Comparison of ENCODE assay signal across 8 mouse cellular contexts in the genomic region with DNA sequence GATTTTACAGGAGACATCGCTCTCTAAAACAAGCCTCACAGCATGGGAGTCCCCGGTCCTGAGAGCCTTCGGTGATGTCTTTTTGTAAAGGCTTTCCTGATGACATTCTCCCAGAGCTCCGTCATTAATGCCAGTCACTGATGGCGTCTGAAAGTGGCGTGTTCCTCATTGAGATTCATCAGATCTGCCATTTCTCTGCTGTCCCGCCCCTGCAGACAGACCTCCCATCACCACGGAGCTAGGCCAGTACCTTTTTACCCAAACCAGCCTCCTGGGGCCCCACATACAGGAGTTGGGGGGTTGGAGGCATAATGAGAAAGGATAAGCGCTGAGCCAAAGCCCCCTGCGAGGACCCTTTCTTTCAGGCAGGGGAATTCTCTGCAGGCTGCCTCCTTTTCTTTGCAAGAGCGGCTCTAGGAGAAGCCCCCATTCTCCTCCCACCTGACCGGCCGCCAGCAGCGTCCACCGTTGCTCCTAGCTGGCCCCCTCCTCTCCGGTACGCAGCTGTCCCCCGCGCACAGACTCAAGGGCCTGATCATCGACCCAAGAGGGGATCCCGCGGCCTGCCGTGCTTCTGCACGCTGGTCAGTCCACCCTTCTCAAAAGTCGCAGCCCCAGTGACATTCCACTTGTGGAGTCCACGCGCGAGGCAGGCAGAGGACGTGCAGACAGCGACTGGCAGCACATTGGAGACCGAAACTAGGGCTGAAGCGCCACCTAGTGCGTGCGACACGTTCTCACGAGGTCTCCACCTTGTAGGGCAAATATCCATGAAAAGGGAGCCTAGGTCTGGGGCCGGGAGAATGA. TPM values are rescaled to one million over a fixed set of nuclear protein-coding genes. Genes with fewer than 3 reads are reported as not detected.
DNase-seq lines count a peak whose midpoint lies in the region; ATAC-seq lines count a peak whose summit lies in the region.

No protein-coding gene starts in this region.

- H3K36me3 ChIP-seq in heart, embryonic 10.5 days: no peaks in the 10 kb centered on the region
- no peaks in the 10 kb centered on the region for H3K36me3 ChIP-seq in kidney, embryonic 14.5 days (ENCODE audit: control insufficient read depth, insufficient read depth, low read length)
- H3K36me3 ChIP-seq in liver, embryonic 12.5 days: no peaks in the 10 kb centered on the region
- H3K36me3 ChIP-seq in stomach, embryonic 14.5 days (ENCODE audit: control insufficient read depth, insufficient read depth, low read length): no peaks in the 10 kb centered on the region

- peaks cover 24% of the 10 kb centered on the region for H3K4me1 ChIP-seq in heart, embryonic 10.5 days
- H3K4me1 ChIP-seq in kidney, embryonic 14.5 days (ENCODE audit: control insufficient read depth, insufficient read depth, low read length): peaks cover 15% of the 10 kb centered on the region; the same call in 1 of the 2 replicates
- H3K4me1 ChIP-seq in liver, embryonic 12.5 days: peaks cover 26% of the 10 kb centered on the region
- peaks cover 17% of the 10 kb centered on the region; the same call in 1 of the 2 replicates for H3K4me1 ChIP-seq in stomach, embryonic 14.5 days (ENCODE audit: control insufficient read depth, insufficient read depth, low read length)

- no peaks in the 10 kb centered on the region for H3K9me3 ChIP-seq in heart, embryonic 10.5 days
- H3K9me3 ChIP-seq in kidney, embryonic 14.5 days (ENCODE audit: control insufficient read depth, low read length): no peaks in the 10 kb centered on the region
- H3K9me3 ChIP-seq in liver, embryonic 12.5 days (replicated peaks): no peaks in the 10 kb centered on the region
- no peaks in the 10 kb centered on the region for H3K9me3 ChIP-seq in stomach, embryonic 14.5 days (ENCODE audit: control insufficient read depth, low read depth, low read length)

- peak overlapping the region; percentile 65 for H3K27ac ChIP-seq in heart, embryonic 10.5 days
- H3K27ac ChIP-seq in kidney, embryonic 14.5 days (ENCODE audit: low read depth, low read length): no peak overlapping the region
- H3K27ac ChIP-seq in liver, embryonic 12.5 days: no peak overlapping the region
- H3K27ac ChIP-seq in stomach, embryonic 14.5 days (ENCODE audit: low read length): no peak overlapping the region

- 1% methylated on average over 37 of the region's 37 CpGs for WGBS in heart, embryonic 10.5 days
- WGBS in kidney, embryonic 14.5 days: under 1% methylated on average over 37 of the region's 37 CpGs
- WGBS in liver, embryonic 12.5 days (ENCODE audit: insufficient replicate concordance): 2% methylated on average over 37 of the region's 37 CpGs
- under 1% methylated on average over 37 of the region's 37 CpGs for WGBS in stomach, embryonic 14.5 days

- peak overlapping the region; percentile 64 for H3K4me3 ChIP-seq in heart, embryonic 10.5 days
- peak overlapping the region; percentile 32 for H3K4me3 ChIP-seq in kidney, embryonic 14.5 days (ENCODE audit: low read length)
- peak overlapping the region; percentile 52 for H3K4me3 ChIP-seq in liver, embryonic 12.5 days
- peak overlapping the region; percentile 38 for H3K4me3 ChIP-seq in stomach, embryonic 14.5 days (ENCODE audit: low read depth, low read length)

- H3K27me3 ChIP-seq in heart, embryonic 10.5 days (ENCODE audit: insufficient read depth, poor library complexity, severe bottlenecking): peaks cover 88% of the 10 kb centered on the region
- peaks cover 46% of the 10 kb centered on the region for H3K27me3 ChIP-seq in kidney, embryonic 14.5 days (ENCODE audit: control insufficient read depth, insufficient read depth, low read length)
- H3K27me3 ChIP-seq in liver, embryonic 12.5 days (replicated peaks): peaks cover 87% of the 10 kb centered on the region
- peaks cover 32% of the 10 kb centered on the region for H3K27me3 ChIP-seq in stomach, embryonic 14.5 days (ENCODE audit: control insufficient read depth, insufficient read depth, low read length)

- DNase-seq in A20 (ENCODE audit: low read depth, low spot score): peak; percentile 25
- peak; percentile 66 for DNase-seq in adrenal gland, adult 8-10 months
- DNase-seq in embryo, embryonic 11.5 days (ENCODE audit: low read depth, low spot score): peak; percentile 76
- DNase-seq in heart, embryonic 10.5 days (ENCODE audit: low spot score): peak; percentile 91
- peak; percentile 60 for DNase-seq in naive thymus-derived CD4-positive, alpha-beta T cell, adult 2 months (ENCODE audit: low read depth)

- no peak overlapping the region; the same call in 1 of the 2 replicates for H3K9ac ChIP-seq in kidney, embryonic 14.5 days (ENCODE audit: low read depth, low read length)
- H3K9ac ChIP-seq in liver, embryonic 12.5 days: peak overlapping the region; percentile 25; the same call in 1 of the 2 replicates
- H3K9ac ChIP-seq in stomach, embryonic 14.5 days (replicated peaks; ENCODE audit: low read depth, low read length): no peak overlapping the region

- ATAC-seq in kidney, embryonic 14.5 days (ENCODE audit: low FRiP score, low TSS enrichment): peak; percentile 54
- ATAC-seq in liver, embryonic 12.5 days: peak; percentile 66; the same call in 1 of the 2 replicates
- 0 out of 2 replicates have a peak, but pooled peaks have one; percentile 66 for ATAC-seq in stomach, embryonic 14.5 days (ENCODE audit: insufficient number of reproducible peaks, insufficient read depth, low FRiP score, low read depth)

- peak overlapping the region; percentile 59 for H3K4me2 ChIP-seq in kidney, embryonic 14.5 days (replicated peaks; ENCODE audit: low read depth, low read length)
- H3K4me2 ChIP-seq in liver, embryonic 12.5 days: peak overlapping the region; percentile 82
- H3K4me2 ChIP-seq in stomach, embryonic 14.5 days (replicated peaks; ENCODE audit: low read depth, low read length): peak overlapping the region; percentile 76

RNA-seq across cellular contexts. Expression of a gene that starts 0.8 kb away (rescaled TPM):
- under 1 TPM in 3 of 4 experiments, not detected in 1; 0.31 to 0.46 (median 0.32) TPM for total RNA-seq in adrenal gland, adult 8-10 months (2022)
- 0.41 and 1.5 TPM in 2 replicates for polyA plus RNA-seq in heart, embryonic 10.5 days (2016; fragmentation: Nextera tagmentation; extraction: Ambion mirVana)
- polyA plus RNA-seq in kidney, embryonic 14.5 days (2014; fragmentation: Nextera tagmentation; extraction: Ambion mirVana): 2.2 and 2.5 TPM in 2 replicates
- polyA plus RNA-seq in liver, embryonic 12.5 days (2016; fragmentation: Nextera tagmentation; extraction: Ambion mirVana): not detected in 2 replicates
- polyA plus RNA-seq in stomach, embryonic 14.5 days (2014; fragmentation: Nextera tagmentation; extraction: Ambion mirVana): not detected in 2 replicates

RNA-seq across cellular contexts. Expression of a gene that starts 19.4 kb away (rescaled TPM):
- 10 to 100 TPM; 27.1 to 39.7 (median 31.2) TPM for total RNA-seq in adrenal gland, adult 8-10 months (2022)
- polyA plus RNA-seq in heart, embryonic 10.5 days (2016; fragmentation: Nextera tagmentation; extraction: Ambion mirVana): 23.3 and 26.0 TPM in 2 replicates
- 19.2 and 20.3 TPM in 2 replicates for polyA plus RNA-seq in kidney, embryonic 14.5 days (2014; fragmentation: Nextera tagmentation; extraction: Ambion mirVana)
- 11.6 and 12.8 TPM in 2 replicates for polyA plus RNA-seq in liver, embryonic 12.5 days (2016; fragmentation: Nextera tagmentation; extraction: Ambion mirVana)
- polyA plus RNA-seq in stomach, embryonic 14.5 days (2014; fragmentation: Nextera tagmentation; extraction: Ambion mirVana): 23.7 and 25.8 TPM in 2 replicates

RNA-seq across cellular contexts. Expression of a gene that starts 44.2 kb away (rescaled TPM):
- total RNA-seq in adrenal gland, adult 8-10 months (2022): 100 to 1,000 TPM; 177 to 201 (median 190) TPM
- 92.1 and 96.5 TPM in 2 replicates for polyA plus RNA-seq in heart, embryonic 10.5 days (2016; fragmentation: Nextera tagmentation; extraction: Ambion mirVana)
- 231 and 315 TPM in 2 replicates for polyA plus RNA-seq in kidney, embryonic 14.5 days (2014; fragmentation: Nextera tagmentation; extraction: Ambion mirVana)
- 46.0 and 47.1 TPM in 2 replicates for polyA plus RNA-seq in liver, embryonic 12.5 days (2016; fragmentation: Nextera tagmentation; extraction: Ambion mirVana)
- 82.9 and 95.3 TPM in 2 replicates for polyA plus RNA-seq in stomach, embryonic 14.5 days (2014; fragmentation: Nextera tagmentation; extraction: Ambion mirVana)

RNA-seq across cellular contexts. Expression of a gene that starts 48.3 kb away (rescaled TPM):
- total RNA-seq in adrenal gland, adult 8-10 months (2022): not detected
- 0.34 TPM in 1 of 2 replicates, not detected in the other for polyA plus RNA-seq in heart, embryonic 10.5 days (2016; fragmentation: Nextera tagmentation; extraction: Ambion mirVana)
- polyA plus RNA-seq in kidney, embryonic 14.5 days (2014; fragmentation: Nextera tagmentation; extraction: Ambion mirVana): not detected in 2 replicates
- polyA plus RNA-seq in liver, embryonic 12.5 days (2016; fragmentation: Nextera tagmentation; extraction: Ambion mirVana): not detected in 2 replicates
- not detected in 2 replicates for polyA plus RNA-seq in stomach, embryonic 14.5 days (2014; fragmentation: Nextera tagmentation; extraction: Ambion mirVana)

RNA-seq across cellular contexts. Expression of a gene that starts 57.6 kb away (rescaled TPM):
- 1 to 10 TPM in 3 of 4 experiments, under 1 TPM in 1; 0.67 to 2.8 (median 2.0) TPM for total RNA-seq in adrenal gland, adult 8-10 months (2022)
- 0.07 and 0.88 TPM in 2 replicates for polyA plus RNA-seq in heart, embryonic 10.5 days (2016; fragmentation: Nextera tagmentation; extraction: Ambion mirVana)
- 0.18 and 0.70 TPM in 2 replicates for polyA plus RNA-seq in kidney, embryonic 14.5 days (2014; fragmentation: Nextera tagmentation; extraction: Ambion mirVana)
- polyA plus RNA-seq in liver, embryonic 12.5 days (2016; fragmentation: Nextera tagmentation; extraction: Ambion mirVana): 0.20 and 0.47 TPM in 2 replicates
- not detected in 2 replicates for polyA plus RNA-seq in stomach, embryonic 14.5 days (2014; fragmentation: Nextera tagmentation; extraction: Ambion mirVana)

Comparison
In these comparisons a context has a peak if more than half of its experiments do, and no peak if none do; other contexts are left out.
1. DNase-seq: peak in every context shown above with its lines; median percentile 91 in heart, embryonic 10.5 days; 76 in embryo, embryonic 11.5 days; 66 in adrenal gland, adult 8-10 months; 60 in naive thymus-derived CD4-positive, alpha-beta T cell, adult 2 months; 25 in A20.